Mouse (Mus musculus): ENCODE data around the gene Zfp61.

The Zfp61 gene

DNA sequence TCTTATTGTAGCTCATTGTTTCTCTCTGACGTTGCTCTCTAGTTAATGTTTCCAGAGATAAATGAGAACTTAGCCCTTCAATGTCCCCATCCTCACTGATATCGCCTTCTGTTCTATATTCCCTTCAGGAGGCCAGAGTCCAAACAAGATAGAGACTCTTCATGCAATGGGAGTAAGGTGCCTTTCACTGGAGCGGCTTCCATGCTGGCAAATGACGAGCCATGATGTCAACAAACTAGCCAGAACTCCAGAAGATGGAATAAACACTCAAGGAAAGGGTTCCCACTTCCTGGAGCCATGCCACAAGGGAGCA lies 41.1 kb downstream of the Zfp61 start:
- DNase-seq (ENCODE audit: low spot score in 2 of 2), result no peak

DNA sequence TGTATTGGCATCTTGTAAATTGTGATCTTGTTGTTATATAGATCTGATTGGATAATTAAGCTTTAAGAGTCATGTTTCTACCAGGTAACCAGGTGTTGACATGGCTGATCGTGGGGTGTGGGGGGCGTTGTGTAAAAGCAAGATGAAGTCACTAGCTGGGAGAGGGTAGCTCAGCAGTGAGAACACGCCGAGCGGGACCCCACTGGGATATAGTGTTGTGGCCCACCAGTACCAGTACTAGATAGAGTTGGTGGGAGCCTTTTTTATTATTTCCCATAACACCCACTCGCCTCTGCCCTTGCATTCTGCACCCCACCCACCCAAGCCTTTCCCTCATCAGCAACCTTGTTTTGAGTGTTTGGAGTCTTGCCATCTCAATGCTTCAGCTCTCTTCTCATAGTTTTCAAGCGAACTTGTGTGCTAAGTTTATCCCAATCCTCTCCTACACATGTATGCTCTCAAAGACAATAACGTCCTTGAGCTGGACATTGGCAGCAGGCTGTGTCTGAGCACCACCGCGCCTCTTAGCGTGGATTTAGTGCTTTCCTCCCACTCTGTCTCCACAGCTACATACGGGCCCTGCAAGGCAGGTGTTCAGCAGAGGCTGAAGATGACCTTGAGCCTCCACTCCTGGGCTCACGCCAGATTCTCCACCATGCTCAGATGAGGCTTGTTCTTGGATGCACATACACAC lies 41.6 kb downstream of the Zfp61 start:
- DNase-seq (ENCODE audit: low spot score in 2 of 2), result no peak

- peak; percentile 40 to 46 for DNase-seq (ENCODE audit: low spot score in 2 of 2)
Measured at GRCm38 (mm10) chr7:24254633-24255474, 46.2 kb downstream of the Zfp61 start, which contains the start of gene Zfp108. Gene Zfp108, plus strand, starts transcription at chr7:24254794.

DNA sequence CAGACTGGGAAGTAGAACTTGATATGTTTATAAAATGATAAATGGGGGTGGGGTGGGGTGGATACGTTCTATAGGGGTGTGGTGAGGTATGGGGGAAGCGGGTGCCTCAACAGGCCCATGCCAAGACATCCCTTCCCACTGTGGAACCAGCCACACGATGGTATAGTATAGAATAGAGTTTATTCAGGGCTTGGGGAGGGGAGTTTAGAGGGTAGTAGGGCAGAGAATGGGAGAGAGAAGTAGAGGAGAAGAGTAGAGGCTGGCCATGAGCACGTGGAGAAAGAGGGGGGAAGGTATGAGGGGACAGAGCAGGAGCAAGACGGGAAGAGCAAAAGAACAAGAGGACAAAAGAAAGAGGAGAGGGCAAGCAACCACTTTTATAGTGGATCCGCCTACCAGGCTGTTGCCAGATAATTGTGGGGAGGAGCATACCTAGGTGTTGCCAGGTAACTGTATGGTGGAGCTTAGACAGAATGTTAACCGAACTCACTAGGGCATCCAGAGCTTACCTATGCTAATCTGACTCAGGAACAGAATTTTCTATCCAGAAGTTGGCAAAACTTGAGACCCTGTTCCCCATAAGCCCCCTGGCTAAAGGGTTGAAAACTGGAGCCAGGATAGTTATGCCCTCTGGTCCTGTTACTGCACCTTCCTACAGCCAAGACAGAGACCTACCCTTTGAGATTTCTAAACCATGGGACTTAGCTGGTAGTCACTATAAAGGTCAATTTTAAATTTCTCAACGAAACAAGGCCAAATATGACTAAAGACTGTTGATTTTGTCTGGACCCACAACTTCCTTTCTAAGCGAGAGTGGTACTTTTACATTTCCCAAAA lies 47.0 kb downstream of the Zfp61 start:
- no peak for DNase-seq (ENCODE audit: low spot score in 2 of 2)
